Mouse (Mus musculus) small intestine, adult 2 months (tissue): ENCODE measurements at regions not wholly inside any gene's neighbourhood (a gene's known extent, or its start where the extent isn't known, plus 50 kb on each side); places are given as distances from the start of the nearest gene placed in this dataset.

Experiments
- CTCF ChIP-seq: fragments of 200-500 bp; IDR thresholded peaks from 2 replicates; pipeline ENCODE4 v1.5.1; 2012; ENCODE audit warnings: low read depth, mild to moderate bottlenecking, control low read depth, inconsistent platforms, low read length, moderate library complexity, mixed read lengths; ENCODE audit not compliant: insufficient replicate concordance, insufficient read length; ENCODE audit errors: extremely low read depth
- POLR2A ChIP-seq: fragments of 200-500 bp; IDR thresholded peaks from 2 replicates; pipeline ENCODE4 v1.6.1; 2012; ENCODE audit warnings: low read depth, mild to moderate bottlenecking, control low read depth, inconsistent platforms, low read length, moderate library complexity

GRCm38 (mm10) chr4:48726349-48726835 lies 63.1 kb downstream of the Cavin4 start:
- TF ChIP-seq CTCF = no peak
- no peak for TF ChIP-seq POLR2A
